Mouse (Mus musculus) embryonic fibroblast, embryonic 13.5 days (primary cell): ENCODE data around the gene Garem2.

Experiments used
- CTCF ChIP-seq: IDR thresholded peaks from 2 replicates; pipeline ENCODE4 v1.5.1; 2011; ENCODE audit warnings: mild to moderate bottlenecking, control low read depth, low read length, moderate library complexity, borderline replicate concordance; ENCODE audit not compliant: insufficient read depth
- POLR2A ChIP-seq: IDR thresholded peaks from 2 replicates; pipeline ENCODE4 v1.6.1; 2011; ENCODE audit warnings: low read depth, mild to moderate bottlenecking, control low read depth, low read length, moderate library complexity

GRCm38 (mm10) chr5:30155821-30156629 lies 51.1 kb downstream of the Garem2 start:
- TF ChIP-seq POLR2A (no peak), CTCF (no peak)
